Mouse (Mus musculus): ENCODE results near the gene Wdr95. TPM values are rescaled to one million over a fixed set of nuclear protein-coding genes. Genes with fewer than 3 reads are reported as not detected.
A peak's percentile ranks its signal among the peaks of the same experiment; 100 is the strongest.

The Wdr95 gene
- total RNA-seq, 2 experiments from 2014 or later = 0.31 TPM; not detected in 1

DNA sequence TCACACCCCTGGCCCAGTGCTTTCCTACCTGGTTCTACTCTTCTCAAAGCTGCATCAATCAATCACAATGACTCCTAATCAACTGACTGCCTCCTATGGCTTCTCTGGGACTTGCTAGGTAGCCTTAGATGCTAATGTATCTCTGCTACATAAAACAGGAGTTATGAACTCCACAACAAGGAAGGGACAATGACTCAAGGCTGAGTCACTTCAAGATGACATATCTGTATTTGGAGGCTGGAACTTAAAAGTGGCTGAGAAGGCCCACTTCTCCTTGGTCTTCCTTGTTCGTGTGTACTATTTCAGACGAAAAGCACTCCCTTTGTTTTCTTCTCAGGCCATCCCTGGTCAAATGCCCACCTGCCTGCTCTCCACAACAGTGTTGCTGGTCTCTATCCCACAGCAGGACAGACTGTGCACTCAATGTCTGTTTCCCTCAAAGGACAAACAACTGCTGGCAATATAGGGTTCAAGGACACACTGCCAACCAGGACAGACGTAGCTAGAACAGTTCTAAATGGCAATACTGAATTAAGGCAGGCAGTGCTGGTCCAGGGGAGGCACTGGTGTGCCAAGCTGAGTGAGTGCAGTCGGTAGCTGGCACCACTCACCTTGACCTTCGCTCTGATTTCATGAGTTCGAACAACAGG, 89.4 kb downstream of the Wdr95 start:
- DNase-seq (ENCODE audit: low spot score in 2 of 2) = no peak

DNA sequence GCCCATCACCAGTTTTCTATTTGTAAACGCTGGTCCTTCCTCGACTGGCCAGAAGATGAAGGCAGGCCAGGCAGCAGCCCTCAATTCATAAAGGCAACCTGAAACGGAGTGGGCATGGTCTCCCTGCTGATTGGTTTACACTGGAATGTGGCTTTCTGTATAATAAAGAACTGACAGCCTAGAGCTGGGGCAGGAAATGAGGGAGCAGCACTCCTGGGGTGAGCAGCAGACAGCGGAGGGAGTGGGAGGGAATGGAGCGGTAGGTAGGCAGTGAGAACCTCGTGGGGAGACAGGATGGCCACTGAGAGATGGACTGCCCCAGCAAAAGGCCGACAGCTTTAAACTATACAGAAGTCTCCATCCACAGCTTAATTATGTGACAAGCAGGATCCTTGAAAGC, 93.7 kb downstream of the Wdr95 start:
- DNase-seq (ENCODE audit: low spot score in 2 of 2) = no peak

DNA sequence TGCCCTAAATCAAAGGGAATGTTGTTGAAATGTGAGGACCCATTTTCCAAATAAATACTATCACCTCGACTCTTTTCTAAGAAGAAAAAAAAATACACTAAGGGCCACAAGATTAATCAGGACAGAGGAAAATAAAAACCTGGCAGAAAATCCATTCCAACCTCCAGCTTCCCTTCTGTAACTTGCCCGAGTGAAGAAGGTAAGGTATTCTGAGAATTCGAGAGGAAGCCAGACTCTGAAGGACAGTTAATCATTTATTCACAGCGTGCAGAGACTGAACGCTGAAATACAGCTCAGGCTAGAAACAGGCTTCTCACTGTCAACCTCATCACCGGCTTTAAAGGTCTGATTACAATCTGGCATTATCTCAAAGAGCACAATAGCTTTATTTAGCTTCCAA, 94.2 kb downstream of the Wdr95 start:
- no peak for DNase-seq (ENCODE audit: low spot score in 2 of 2)

DNA sequence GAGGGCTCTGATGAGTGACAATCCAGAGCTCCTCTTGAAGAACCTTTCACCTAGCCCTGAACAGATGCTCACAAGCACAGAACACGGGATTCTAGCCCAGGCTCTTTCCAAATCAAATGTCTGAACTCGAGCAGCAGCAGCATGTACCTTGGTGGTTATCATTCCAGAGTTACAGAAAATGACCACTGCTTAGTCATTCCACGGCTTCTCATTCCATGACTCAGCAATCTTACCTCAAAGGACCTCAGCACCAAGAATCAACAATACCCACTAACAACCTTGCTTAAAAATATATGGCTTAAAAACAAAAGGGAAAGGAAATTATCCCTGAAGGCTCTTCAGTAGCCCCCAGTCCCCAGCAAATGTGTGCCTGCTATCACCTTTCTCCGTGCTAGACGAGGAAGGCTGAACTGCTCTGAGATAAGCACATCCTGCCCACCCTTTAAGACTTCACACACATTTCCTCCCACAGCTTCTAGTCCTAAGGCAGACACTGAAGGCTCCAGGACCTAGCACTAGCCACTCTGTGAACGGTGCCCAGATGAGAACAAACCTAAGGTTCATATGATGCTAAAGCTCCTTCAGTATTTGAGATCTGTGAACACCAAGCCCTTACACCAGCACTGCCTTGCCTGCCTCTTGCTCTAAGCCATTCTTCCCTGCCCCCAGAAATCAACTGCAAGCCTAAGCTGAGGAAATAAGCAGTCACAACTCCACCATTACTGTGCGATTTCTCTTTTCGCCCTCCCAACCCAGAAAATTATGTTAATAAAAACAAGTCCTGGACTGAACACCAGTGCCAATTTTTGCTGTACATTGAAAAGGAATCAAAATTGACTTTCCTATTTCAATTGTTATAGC, 95.6 kb downstream of the Wdr95 start:
- DNase-seq (ENCODE audit: low spot score in 2 of 2) = no peak

DNA sequence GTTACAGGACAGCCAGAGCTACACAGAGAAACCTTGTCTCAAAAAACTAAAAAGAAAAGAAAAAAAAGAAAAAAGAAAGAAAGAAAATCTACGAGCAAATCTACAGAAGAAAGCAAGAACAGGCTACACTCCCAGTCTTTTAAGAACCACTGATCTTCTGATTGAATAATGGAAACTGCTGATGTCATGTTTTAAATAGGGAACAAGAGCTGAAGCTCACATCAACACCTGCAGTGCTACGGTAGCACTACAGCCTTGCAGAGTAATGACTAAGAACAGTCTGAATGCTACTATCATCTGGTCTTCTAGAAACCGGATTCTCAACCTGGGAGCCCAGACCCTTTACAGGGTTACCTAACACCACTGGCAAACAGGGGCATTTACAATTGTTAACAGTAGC, 97.1 kb downstream of the Wdr95 start:
- no peak for DNase-seq (ENCODE audit: low spot score in 2 of 2)

DNA sequence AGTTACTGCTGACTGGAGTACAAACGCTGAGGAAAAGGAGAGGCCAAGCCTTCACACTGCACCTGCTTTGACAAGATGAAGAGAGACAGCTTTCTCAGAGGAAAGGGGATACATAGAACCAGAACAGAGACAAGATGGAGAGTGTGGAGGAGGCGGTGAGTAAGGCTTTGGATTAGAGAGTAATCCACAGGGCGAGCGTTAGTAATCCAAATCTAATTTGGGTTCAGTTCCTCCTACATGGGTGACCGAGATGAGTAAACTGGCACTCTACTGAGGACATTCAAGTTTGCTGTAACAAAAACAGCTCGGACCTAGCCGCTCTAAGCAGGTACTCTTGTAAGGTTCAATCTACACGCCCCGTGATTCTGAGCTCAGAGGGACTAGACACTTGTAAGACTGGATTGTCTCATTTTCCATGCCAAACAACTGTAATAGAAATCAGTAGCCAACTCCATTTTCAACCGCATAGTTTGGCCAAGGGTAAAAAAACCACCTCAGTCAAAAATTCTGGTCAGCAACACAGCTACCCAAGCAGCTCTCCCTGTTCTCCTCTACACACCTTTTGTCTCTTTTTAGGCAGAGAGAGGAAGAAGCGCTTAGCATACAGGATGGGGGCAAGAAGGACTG, 106.0 kb downstream of the Wdr95 start:
- DNase-seq (ENCODE audit: low spot score in 2 of 2) = no peak

DNA sequence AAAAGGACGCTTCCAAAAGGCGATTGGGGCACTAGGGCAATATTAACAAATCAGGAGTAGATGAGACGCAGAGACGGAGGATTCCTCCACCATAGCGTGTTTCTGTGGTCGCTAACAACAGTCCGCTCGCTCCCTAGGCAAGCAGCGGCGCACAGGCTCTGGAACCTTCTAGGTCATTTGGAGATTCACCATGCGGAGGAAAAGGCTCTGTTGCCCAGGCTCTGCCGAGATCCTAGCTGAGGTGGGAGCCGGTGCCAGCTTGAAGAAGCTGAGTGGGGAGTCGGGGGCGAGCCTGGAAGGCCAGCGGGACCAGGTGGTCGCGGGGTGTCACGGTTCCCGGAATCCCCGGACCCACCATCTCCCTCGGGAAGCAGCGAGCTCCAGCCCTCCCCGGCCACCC, 107.1 kb downstream of the Wdr95 start:
- no peak for DNase-seq (ENCODE audit: low spot score in 2 of 2)

DNA sequence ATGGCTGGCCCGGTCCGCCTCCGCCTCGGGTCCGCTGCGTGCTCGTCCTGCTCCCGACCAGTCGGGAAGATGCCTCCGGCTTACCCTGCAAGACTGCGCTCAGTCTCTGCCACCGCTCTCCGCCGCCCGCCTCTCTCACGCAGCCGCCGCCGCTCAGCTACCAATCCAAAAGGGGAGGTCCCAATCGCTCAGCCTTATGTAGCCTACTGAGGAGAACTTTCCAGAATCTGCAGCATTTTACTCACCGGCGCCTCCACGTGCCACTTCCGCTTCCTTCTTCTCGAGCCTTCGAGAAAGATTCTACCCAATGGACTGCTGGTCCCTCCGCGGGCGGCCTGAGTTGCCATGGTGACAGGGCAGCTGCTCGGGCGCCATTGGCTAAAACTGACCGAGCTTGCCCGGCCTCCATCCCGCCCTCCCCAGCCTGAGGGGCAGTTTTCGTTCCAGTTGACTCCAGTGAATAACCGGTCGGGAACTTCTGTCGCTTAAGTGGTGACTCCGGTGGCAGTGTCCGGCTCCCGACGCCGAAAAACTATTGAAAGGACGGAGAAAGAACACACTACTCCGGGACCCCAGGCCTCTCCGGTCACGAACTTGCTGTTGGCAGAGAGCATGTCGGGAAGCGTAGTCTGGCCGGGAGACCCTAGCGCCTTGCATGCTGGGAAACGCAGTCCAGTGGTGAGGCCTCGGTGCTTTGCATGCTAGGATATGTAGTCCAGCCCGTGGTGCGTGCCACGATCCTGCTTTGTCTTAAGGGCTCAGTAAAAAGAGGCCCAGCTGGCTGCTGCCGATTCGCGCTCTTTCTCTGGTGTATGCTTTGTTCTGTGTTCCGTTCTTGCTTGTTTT, 107.8 kb downstream of the Wdr95 start, which contains the start of gene Hsph1:
Hsph1 (minus strand) TSS at position 302 of the 846 bp plus-strand sequence.
- peak; percentile 93 to 97 for DNase-seq (ENCODE audit: low spot score in 2 of 2)

DNA sequence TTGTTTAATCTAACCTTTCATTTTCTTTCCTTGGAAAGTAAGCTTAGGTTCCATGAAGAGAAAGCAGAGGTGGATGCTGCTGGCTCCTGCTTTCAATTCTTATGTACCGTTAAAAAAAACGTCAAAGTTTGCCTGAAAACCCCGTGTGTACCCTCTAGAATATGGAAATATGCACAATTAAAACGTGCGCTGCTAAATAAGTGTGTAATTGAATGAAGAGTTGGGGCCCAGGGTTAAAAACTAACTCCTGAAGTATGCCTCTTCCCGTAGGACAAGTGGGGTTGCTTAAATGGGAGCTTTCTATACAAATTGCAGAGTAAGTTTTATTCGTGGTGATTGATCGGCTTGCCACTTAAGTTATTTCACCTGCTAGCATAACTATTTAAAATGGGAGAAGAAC, 108.8 kb downstream of the Wdr95 start:
- DNase-seq (ENCODE audit: low spot score in 2 of 2) = no peak

DNA sequence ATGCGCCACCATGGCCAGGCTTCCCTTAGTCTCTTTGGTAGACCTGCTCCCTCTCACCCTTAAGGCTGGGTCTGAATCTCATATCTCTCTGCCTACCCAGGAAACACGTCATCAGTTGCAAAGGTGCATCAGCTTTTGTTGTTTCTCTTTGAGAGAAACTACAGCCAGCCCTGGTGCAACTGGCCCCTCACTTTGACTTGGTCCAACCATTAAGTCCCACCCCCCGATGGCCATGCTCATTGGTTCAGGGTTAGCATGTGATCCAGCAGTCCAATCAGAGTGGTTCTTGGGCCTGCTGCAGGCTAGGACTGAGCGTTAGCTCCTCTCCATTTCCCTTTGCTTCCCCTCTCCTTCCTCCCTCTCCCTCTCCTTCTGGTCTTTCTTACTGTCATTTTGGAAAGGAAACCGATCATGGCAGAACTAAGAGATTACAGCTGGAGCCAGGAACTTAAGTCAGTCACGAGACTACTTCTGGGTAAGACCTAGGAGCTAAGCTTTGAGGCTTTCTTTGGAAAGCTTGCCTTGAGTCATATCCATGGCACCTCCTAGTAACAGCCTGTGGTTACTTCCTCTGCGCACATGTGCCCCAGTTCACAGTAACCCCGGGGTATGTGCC, 112.9 kb downstream of the Wdr95 start:
- DNase-seq (ENCODE audit: low spot score in 2 of 2) = no peak

DNA sequence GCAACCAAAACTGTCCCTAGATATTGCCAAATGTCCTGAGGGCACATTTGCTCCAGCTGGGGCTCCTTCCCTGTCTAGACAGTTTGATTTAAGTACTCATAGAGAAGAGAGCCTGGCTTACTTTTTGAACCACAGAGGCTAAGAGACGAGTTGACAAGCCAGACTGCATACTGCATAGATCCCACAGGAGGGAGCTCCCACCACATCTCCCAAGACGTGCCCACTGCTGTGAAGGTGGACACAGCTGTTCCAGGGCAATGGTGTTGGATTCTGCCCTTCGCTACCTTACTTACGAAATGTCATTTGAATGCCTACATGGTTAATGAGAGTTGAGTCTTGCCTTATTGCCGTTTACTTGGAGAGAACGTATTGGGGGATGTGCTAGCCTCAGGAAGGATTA, 113.9 kb downstream of the Wdr95 start:
- DNase-seq (ENCODE audit: low spot score in 2 of 2) = no peak

DNA sequence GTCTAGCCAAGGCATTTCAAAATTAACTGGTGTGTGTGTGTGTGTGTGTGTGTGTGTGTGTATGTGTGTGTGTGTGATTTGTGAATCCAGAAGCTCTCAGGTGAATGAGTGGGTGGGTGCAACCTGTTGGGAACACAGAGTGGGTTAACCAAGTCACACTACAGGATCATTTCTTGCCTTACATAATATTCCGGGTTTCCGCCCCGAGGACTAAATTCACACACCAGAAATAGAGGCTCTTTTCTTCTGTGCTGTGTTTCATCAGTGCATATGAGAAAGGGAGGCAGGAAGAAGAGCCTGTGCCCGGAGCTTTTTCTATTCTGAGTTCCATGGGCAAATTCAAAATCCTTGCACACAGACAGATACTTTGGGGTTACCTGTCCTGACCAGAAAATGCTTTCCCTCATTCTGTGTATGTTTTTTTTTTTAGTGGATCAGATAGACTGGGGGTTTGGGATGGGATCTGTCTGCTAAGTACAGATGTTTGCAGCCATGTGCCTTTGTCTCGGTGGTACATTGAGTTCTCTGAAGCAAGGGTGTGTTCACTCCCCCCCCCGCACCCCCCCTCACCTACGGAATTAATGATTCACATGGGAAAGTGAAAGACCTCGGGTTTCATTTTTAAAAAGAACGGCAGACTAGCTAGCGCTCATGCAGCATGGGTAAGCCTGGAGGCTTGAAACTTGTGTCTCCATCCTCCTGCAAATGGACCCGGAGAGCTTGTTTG, 114.5 kb downstream of the Wdr95 start:
- DNase-seq (ENCODE audit: low spot score in 2 of 2) = no peak

DNA sequence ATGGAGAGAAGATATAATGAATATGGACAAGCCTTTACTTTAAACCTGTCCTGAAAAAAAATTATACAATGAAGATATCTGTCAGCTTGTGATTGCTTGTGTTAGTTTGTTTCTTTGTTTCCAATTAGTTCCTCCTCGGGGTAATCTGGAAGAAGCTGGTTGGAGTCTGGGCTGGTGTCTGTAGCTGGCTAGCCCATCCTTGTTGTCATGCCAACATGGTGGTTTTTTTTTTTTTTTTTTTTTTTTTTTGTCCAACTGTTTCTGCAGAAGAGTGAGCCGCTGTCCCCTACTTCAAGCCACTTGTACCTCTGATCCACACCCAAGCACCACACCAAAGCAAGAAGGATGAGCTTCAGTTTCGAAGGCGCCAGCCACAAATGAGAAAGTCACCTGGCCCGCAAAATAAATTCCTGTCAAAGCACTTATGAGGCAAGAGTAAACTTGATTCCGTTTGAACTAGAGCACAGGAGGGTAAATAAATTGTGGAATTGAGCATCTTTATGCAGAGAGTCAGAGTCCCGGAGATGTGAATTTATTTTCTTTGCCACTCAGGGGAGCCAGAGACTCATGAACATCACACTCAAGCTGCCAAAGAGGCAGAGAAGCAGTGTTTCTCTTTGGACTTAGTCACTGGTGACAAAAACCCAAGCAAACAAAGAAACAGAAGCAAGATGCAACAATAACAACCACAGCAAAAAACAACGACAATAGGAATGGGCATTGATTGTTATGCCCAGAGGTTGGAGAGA, 119.1 kb downstream of the Wdr95 start:
- no peak for DNase-seq (ENCODE audit: low spot score in 2 of 2)

DNA sequence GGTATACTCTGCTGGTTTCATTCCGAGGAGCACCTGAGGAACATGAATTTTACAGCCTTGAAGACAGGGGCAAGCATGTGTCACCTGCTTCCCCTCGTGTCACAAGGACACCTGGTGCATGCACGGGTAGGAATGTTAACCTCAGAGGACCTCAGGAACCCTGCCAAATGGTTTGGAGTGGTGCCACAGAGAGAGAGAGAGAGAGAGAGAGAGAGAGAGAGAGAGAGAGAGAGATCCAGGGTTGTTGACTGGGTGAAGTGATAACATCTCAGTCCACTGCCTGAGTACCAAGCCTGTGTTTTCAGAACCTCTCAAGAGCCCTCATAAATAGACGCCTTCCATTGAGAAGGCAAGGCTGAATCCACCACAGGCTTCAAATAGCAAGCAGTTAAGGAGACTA, 119.7 kb downstream of the Wdr95 start:
- DNase-seq (ENCODE audit: low spot score in 2 of 2) = no peak

DNA sequence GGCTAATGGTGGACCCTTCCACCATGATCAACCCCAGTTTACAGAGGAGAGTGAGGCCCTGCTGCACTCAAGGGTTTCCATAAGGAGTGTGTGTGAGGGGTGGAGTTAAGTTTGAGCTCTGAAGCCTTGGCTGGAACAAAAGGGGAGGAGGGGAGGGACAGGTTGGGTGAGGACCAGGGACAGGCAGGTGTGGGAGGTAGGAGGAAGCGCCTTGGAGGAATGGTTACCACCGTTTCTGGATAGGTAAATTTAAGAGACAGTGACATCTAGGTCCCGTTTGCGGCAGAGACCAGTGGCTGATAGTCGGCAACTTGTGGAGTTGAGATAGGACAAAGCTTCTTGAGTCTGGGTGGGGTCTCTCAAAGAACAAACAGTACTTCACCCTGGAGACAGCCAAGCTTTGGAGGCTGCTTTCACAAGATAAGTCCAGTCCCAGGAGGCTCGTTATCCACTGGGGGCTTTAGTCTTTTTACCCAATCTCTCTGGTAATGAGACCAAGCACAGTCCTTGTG, 120.5 kb downstream of the Wdr95 start:
- no peak for DNase-seq (ENCODE audit: low spot score in 2 of 2)

DNA sequence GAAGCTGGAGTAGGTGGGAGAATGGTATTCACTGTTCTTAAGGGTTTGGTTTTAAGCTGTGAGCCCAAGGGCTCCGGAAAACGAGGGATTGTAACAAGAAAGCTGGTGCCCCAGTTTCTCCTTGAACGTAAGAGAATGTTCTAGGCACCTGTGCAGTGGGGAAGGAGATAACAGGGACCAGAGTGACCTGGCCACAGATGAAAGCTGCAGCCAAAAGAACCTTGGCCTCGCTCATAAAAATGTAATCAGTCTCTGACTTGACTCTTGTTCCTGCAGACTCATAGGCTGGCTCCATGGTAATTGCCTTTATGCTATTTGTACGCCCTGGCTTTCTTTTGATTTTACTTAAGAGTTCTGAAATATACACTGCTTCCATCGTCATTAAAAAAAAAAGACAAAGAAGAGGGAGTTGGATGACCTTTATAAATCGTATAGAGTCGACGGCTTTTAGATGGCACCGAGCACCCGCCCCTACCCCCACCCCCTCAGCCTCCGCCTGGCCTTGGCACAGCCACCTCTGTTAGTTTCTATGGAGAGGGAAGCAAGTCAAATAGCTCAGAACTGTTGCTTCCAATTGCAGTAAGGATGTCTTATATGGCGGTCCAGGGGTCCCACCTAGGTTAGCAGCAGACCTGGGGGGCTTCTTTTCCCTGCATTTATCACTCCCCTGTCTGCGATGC, 121.2 kb downstream of the Wdr95 start:
- no peak for DNase-seq (ENCODE audit: low spot score in 2 of 2)

DNA sequence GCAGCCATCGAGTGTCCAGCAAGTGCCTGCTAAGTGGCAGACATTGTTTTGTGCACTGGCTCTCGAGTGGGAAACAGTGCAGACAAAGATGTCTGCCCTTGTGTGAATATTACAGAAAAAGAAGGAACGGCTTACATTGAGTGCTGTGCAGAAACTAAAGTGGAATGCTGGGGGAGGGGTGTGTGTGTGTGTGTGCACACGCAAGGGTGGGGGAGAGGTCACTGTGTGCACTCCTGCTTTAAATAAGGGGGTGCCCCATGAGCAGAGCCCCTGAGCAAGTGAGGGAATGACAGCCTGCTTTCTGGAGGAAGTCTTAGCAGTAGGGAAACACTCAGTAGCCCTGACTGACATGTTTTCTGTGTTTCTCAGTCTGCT, 121.7 kb downstream of the Wdr95 start:
- no peak for DNase-seq (ENCODE audit: low spot score in 2 of 2)

DNA sequence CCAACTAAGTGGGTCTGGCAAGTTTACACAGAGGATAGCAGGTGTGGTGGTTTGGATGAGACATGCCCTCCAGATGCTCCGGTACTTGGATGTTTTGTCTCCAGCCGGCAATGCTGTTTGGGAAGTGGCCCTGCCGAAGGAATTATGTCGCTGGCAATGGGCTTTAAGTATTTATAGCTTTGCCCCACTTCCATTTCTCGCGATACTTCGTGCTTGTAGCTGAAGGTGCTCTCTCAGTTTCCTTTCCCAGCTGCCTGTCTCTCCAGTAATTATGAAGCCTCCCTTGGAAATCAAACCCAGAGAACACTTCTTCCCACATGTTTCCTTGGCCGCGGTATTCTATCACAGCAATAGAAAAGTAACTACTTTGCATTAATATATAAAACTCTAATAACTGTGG, 127.2 kb downstream of the Wdr95 start:
- DNase-seq (ENCODE audit: low spot score in 2 of 2) = no peak

DNA sequence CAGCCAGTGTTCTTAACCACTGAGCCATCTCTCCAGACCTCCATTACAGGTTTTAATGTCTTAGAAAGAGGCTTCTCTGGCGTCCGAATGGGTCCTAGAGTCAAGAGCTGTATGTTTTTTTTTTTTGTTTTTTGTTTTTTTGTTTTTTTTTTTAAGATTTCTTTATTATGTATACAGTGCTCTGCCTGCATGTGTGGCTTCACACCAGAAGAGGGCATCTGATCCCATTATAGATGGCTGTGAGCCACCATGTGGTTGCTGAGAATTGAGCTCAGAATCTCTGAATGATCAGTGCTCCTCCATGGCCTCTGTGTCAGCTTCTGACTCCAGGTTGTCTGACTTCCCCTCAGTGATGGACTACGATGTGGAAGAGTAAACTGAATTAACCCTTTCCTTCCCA, 129.5 kb downstream of the Wdr95 start:
- DNase-seq (ENCODE audit: low spot score in 2 of 2) = no peak

Measured in gastrocnemius, postnatal 4 days (tissue).